Mouse (Mus musculus) limb, embryonic 10.5 days (tissue): Measurements from ENCODE around the gene Syngr4. TPM values are rescaled to one million over a fixed set of nuclear protein-coding genes. Genes with fewer than 3 reads are reported as not detected.

Experiments
- DNase-seq: peaks from one replicate; pipeline ENCODE4 v3.0.0-alpha.2; 2017; ENCODE audit warnings: low spot score
- H3K27ac ChIP-seq: fragments of 300-500 bp; sonication (generic); 2 replicates; pipeline ENCODE4 v1.5.1; 2016; ENCODE audit warnings: mild to moderate bottlenecking
- H3K27me3 ChIP-seq: fragments of 300-500 bp; sonication (generic); 2 replicates; pipeline ENCODE4 v1.6.1; 2016; ENCODE audit warnings: low read depth, mild to moderate bottlenecking; ENCODE audit not compliant: poor library complexity, severe bottlenecking
- H3K36me3 ChIP-seq: fragments of 300-500 bp; sonication (generic); 2 replicates; pipeline ENCODE4 v1.6.1; 2016; ENCODE audit warnings: mild to moderate bottlenecking, moderate library complexity
- H3K4me1 ChIP-seq: fragments of 300-500 bp; sonication (generic); 2 replicates; pipeline ENCODE4 v1.6.1; 2016
- H3K4me3 ChIP-seq: fragments of 300-500 bp; sonication (generic); 2 replicates; pipeline ENCODE4 v1.5.1; 2016; ENCODE audit warnings: mild to moderate bottlenecking, moderate library complexity
- H3K9me3 ChIP-seq: fragments of 300-500 bp; sonication (generic); replicated peaks from 2 replicates; pipeline ENCODE4 v1.6.1; 2016; ENCODE audit warnings: mild to moderate bottlenecking
- WGBS: fragments of 180-500 bp; shearing (Covaris S2); methylation state at CpG from one replicate; pipeline ENCODE4 v1.1.7; 2016; 5-methylcytosine and 5-hydroxymethylcytosine counted together
- polyA plus RNA-seq: library from polyadenylated mRNA; unstranded; fragments of >200 nt; fragmentation: Nextera tagmentation; extraction: Ambion mirVana; gene quantifications from 2 replicates; pipeline ENCODE4 v1.2.1, GENCODE M21; 2016

The Syngr4 gene
- polyA plus RNA-seq, 1 experiment from 2014 or later, result 1.4 TPM

DNA sequence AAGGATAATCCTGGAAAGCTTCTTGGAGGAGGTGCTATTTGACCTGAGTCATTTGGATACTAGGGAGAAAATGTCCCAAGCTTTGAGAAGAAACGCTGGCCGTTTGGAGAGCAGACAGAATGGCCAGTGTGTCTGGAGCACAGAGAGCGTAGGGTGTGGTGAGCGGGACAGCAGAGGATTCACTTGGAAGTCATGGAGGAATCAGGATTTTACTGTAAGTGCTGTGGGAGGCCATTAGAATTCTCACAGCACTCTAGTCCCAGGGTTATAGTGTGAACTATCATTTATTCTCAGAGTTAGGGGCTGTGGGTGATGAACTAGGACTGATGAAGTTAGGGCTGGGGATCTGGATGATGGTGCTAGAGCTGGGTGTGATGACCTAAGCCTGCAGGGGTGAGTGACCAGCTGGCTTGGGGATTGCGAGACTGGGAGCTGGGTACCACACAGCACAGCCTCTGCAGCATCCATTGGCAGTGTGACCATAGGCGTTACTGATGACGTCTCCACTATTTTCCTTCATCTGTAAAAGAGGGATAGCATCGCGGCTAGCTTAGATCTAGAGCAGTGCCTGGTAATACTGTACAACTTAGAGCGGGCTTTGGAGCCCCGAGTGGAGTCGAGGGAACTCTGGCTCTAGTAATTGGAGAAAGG lies 25.6 kb upstream of the Syngr4 start:
- 87% methylated on average over 12 of the region's 12 CpGs for WGBS
- Histone ChIP-seq H3K27me3 (peaks cover 4% of the 10 kb centered on the region), H3K36me3 (no peaks in the 10 kb centered on the region; the same call in 1 of the 2 replicates), H3K9me3 (no peaks in the 10 kb centered on the region), H3K27ac (peak overlapping the region; percentile 91), H3K4me1 (peaks cover 64% of the 10 kb centered on the region), H3K4me3 (peak overlapping the region; percentile 56; the same call in 1 of the 2 replicates)
- no peak for DNase-seq

DNA sequence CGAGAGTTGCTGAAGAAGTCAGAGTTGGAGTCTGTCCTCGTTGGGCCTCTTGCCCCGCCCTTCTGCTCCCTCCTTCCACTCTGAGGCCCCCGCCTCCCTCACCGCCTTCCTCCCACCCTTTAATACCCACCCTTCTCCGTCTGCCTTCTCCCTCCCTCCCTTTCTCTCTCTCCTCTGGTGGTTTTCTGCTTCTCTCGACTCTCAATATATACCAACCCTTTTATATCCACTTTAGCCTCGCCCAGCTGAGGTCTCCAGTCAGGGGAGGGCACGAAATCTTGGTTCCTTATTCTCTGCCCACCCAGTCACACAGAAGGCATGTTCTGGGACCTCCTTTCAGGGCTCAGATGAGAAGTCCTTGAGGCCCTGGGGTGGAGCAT lies 24.7 kb upstream of the Syngr4 start, which contains the start of gene Emp3:
Emp3 (minus strand) TSS at position 163 of the 380 bp plus-strand sequence.
- H3K9me3 ChIP-seq, result no peaks in the 10 kb centered on the region
- H3K4me3 ChIP-seq, result peak within 1 kb of the TSS; percentile 56
- no peak for DNase-seq
- no peaks in the 10 kb centered on the region; the same call in 1 of the 2 replicates for H3K36me3 ChIP-seq
- H3K27ac ChIP-seq, result peak within 1 kb of the TSS; percentile 91
- peaks cover 73% of the 10 kb centered on the region for H3K4me1 ChIP-seq
- H3K27me3 ChIP-seq, result no peaks in the 10 kb centered on the region
- 45% methylated on average over 9 of the region's 9 CpGs for WGBS

- Histone ChIP-seq H3K4me1 (peaks cover 78% of the 10 kb centered on the region), H3K36me3 (no peaks in the 10 kb centered on the region; the same call in 1 of the 2 replicates), H3K9me3 (no peaks in the 10 kb centered on the region), H3K27ac (peak overlapping the region; percentile 77), H3K4me3 (peak overlapping the region; percentile 36), H3K27me3 (no peaks in the 10 kb centered on the region)
- 44% methylated on average over 9 of the region's 9 CpGs for WGBS
- DNase-seq, result no peak
Observed at GRCm38 (mm10) chr7:45920583-45921241, 24.2 kb upstream of the Syngr4 start.

DNA sequence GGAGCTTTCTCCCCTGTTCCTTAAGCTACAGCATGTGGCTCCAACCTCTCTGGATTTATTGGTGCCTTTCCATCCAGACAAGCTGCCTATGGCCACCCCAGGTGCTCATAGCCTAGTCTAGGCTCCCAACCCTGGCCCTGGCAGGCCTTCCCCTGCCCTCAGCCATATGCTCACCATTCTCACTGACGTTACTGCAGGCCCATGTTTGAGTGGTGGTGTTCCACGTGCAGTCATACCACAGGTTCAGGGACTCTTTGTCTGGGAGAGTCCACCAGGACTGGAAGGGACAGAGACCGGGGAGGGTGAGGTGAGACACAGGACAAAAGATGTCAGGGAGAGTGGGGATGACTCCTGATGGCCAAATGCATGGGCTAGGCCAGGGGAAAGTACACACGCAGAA lies 23.2 kb upstream of the Syngr4 start:
- Histone ChIP-seq H3K4me1 (peaks cover 83% of the 10 kb centered on the region), H3K36me3 (no peaks in the 10 kb centered on the region; the same call in 1 of the 2 replicates), H3K4me3 (peak overlapping the region; percentile 36; the same call in 1 of the 2 replicates), H3K9me3 (no peaks in the 10 kb centered on the region), H3K27me3 (no peaks in the 10 kb centered on the region), H3K27ac (peak overlapping the region; percentile 77)
- DNase-seq, result no peak
- 69% methylated on average over 4 of the region's 4 CpGs for WGBS

- Histone ChIP-seq H3K4me3 (no peak overlapping the region), H3K4me1 (peaks cover 83% of the 10 kb centered on the region), H3K27me3 (no peaks in the 10 kb centered on the region), H3K27ac (peak overlapping the region; percentile 70), H3K9me3 (no peaks in the 10 kb centered on the region), H3K36me3 (no peaks in the 10 kb centered on the region; the same call in 1 of the 2 replicates)
- DNase-seq, result no peak
- 71% methylated on average over 14 of the region's 14 CpGs for WGBS
Observed at GRCm38 (mm10) chr7:45919083-45919671, 22.7 kb upstream of the Syngr4 start.

- Histone ChIP-seq H3K36me3 (peaks cover 8% of the 10 kb centered on the region), H3K27me3 (no peaks in the 10 kb centered on the region), H3K4me1 (peaks cover 74% of the 10 kb centered on the region), H3K27ac (peak overlapping the region; percentile 85), H3K4me3 (peak overlapping the region; percentile 41), H3K9me3 (no peaks in the 10 kb centered on the region)
- WGBS, result 91% methylated on average over 15 of the region's 15 CpGs
- no peak for DNase-seq
Observed at GRCm38 (mm10) chr7:45917926-45918325, 21.4 kb upstream of the Syngr4 start.

- peaks cover 67% of the 10 kb centered on the region for H3K4me1 ChIP-seq
- H3K4me3 ChIP-seq, result peak overlapping the region; percentile 41
- H3K36me3 ChIP-seq, result peaks cover 8% of the 10 kb centered on the region
- no peaks in the 10 kb centered on the region for H3K27me3 ChIP-seq
- peak overlapping the region; percentile 85 for H3K27ac ChIP-seq
- WGBS, result 24% methylated on average over 13 of the region's 13 CpGs
- no peaks in the 10 kb centered on the region for H3K9me3 ChIP-seq
- DNase-seq, result no peak
Observed at GRCm38 (mm10) chr7:45917004-45917704, 20.6 kb upstream of the Syngr4 start.

- DNase-seq, result peak; percentile 76
- H3K36me3 ChIP-seq, result peaks cover 8% of the 10 kb centered on the region
- peak overlapping the region; percentile 41 for H3K4me3 ChIP-seq
- peak overlapping the region; percentile 85 for H3K27ac ChIP-seq
- WGBS, result 37% methylated on average over 26 of the region's 26 CpGs
- peaks cover 61% of the 10 kb centered on the region for H3K4me1 ChIP-seq
- H3K27me3 ChIP-seq, result no peaks in the 10 kb centered on the region
- H3K9me3 ChIP-seq, result no peaks in the 10 kb centered on the region
Observed at GRCm38 (mm10) chr7:45916056-45917003, 19.8 kb upstream of the Syngr4 start.

DNA sequence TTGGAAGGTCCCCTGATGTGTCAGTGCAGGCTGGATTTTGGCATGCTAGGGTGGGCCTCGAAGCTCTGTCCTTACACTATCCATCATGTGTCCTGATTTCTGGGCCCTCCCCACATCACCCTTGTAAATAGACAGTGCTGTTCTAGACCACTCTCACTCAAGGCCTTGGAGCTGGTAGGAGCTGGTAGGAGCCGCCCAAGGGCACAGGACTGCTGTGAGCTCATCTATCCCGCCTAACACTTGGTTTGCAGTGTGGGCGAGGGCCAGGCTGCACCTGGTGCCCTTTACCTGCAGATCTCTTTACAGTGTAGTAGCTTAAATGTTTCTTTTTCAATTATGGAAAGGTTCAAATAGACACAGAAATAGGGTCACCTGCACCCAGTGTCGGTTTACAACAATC lies 18.5 kb upstream of the Syngr4 start:
- Histone ChIP-seq H3K4me1 (peaks cover 48% of the 10 kb centered on the region), H3K36me3 (peaks cover 21% of the 10 kb centered on the region), H3K9me3 (no peaks in the 10 kb centered on the region), H3K27ac (peak overlapping the region; percentile 57; the same call in 1 of the 2 replicates), H3K4me3 (no peak overlapping the region), H3K27me3 (no peaks in the 10 kb centered on the region)
- 84% methylated on average over 5 of the region's 5 CpGs for WGBS
- DNase-seq, result no peak

- DNase-seq, result no peak
- no peak overlapping the region for H3K4me3 ChIP-seq
- H3K27me3 ChIP-seq, result no peaks in the 10 kb centered on the region
- H3K36me3 ChIP-seq, result peaks cover 31% of the 10 kb centered on the region
- no peaks in the 10 kb centered on the region for H3K9me3 ChIP-seq
- H3K27ac ChIP-seq, result peak overlapping the region; percentile 57; the same call in 1 of the 2 replicates
- H3K4me1 ChIP-seq, result peaks cover 42% of the 10 kb centered on the region
- 88% methylated on average over 6 of the region's 6 CpGs for WGBS
Observed at GRCm38 (mm10) chr7:45914067-45914466, 17.6 kb upstream of the Syngr4 start.

DNA sequence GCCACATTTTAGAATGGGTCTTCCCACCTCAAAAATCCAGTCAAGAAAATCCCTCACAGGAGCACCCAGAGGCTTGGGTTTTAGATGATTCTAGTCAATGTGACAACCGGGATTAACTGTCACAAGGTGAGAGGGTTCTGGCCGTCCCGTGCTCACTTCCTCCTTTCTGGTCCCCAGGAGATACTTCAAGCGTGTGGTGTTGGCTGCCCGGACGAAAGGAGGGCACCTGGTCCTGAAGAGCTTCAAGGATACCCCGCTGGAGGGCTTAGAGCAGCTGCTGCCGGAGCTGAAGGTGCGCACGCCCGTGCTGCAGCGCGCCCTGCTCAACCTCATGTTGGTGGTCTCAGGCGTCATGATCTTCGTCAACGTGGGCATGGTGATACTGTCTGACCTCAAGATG lies 12.6 kb upstream of the Syngr4 start:
- DNase-seq, result no peak
- 0 out of 2 replicates have a peak overlapping the region, but pooled peaks have one; percentile 23 for H3K27ac ChIP-seq
- H3K4me3 ChIP-seq, result no peak overlapping the region
- WGBS, result 93% methylated on average over 16 of the region's 16 CpGs
- H3K36me3 ChIP-seq, result peaks cover 39% of the 10 kb centered on the region
- H3K9me3 ChIP-seq, result no peaks in the 10 kb centered on the region
- no peaks in the 10 kb centered on the region for H3K27me3 ChIP-seq
- 0 out of 2 replicates have a peak, but pooled peaks cover 3% of the 10 kb centered on the region for H3K4me1 ChIP-seq

DNA sequence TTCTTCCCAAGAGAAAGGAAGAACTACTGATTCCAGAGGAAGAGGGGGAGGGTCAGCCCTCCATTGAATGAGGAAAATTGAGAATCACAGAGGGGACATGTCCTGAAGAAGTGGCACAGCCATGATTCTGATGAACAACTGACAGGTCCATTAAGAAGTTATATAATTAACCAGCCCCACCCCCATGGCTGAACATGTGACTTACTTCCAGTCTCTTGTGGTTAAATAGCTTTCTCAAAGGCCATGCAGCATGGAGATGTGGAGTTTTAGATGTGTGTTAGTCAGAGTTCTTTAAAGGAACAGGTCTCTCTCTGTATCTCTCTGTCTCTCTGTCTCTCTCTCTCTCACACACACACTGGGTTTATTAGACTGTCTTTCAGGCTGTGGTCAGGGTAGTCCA lies 11.9 kb upstream of the Syngr4 start:
- Histone ChIP-seq H3K4me3 (no peak overlapping the region), H3K9me3 (no peaks in the 10 kb centered on the region), H3K27me3 (no peaks in the 10 kb centered on the region), H3K36me3 (peaks cover 35% of the 10 kb centered on the region), H3K27ac (no peak overlapping the region), H3K4me1 (no peaks in the 10 kb centered on the region)
- no peak for DNase-seq
